Mouse (Mus musculus) neural tube, embryonic 12.5 days (tissue): Measurements from ENCODE around the gene Prrt4. TPM values are rescaled to one million over a fixed set of nuclear protein-coding genes. Genes with fewer than 3 reads are reported as not detected.
A peak's percentile ranks its signal among the peaks of the same experiment; 100 is the strongest.
"Not testable (repeated sequence)": the region's sequence is repeated elsewhere in the genome, so short reads cannot be mapped to it uniquely, and the experiment has no call there.

Experiments used
- ATAC-seq: fragments of 200-750 bp; cut with Nextera tagmentation; 2 replicates; pipeline ENCODE4 v1.8.0; 2017; ENCODE audit warnings: low read depth, mild to moderate bottlenecking, moderate TSS enrichment, moderate library complexity; ENCODE audit not compliant: low FRiP score
- H3K27ac ChIP-seq: fragments of 300-500 bp; sonication (generic); 2 replicates; pipeline ENCODE4 v1.5.1; 2016
- H3K27me3 ChIP-seq: fragments of 300-500 bp; sonication (generic); replicated peaks from 2 replicates; pipeline ENCODE4 v1.6.1; 2016; ENCODE audit warnings: mild to moderate bottlenecking
- H3K36me3 ChIP-seq: fragments of 300-500 bp; sonication (generic); 2 replicates; pipeline ENCODE4 v1.6.1; 2016; ENCODE audit warnings: mild to moderate bottlenecking
- H3K4me1 ChIP-seq: fragments of 300-500 bp; sonication (generic); 2 replicates; pipeline ENCODE4 v1.6.1; 2016
- H3K4me2 ChIP-seq: fragments of 300-500 bp; sonication (generic); replicated peaks from 2 replicates; pipeline ENCODE4 v1.6.1; 2016; ENCODE audit warnings: mild to moderate bottlenecking
- H3K4me3 ChIP-seq: fragments of 300-500 bp; sonication (generic); 2 replicates; pipeline ENCODE4 v1.5.1; 2016
- H3K9ac ChIP-seq: fragments of 300-500 bp; sonication (generic); 2 replicates; pipeline ENCODE4 v1.6.1; 2016; ENCODE audit warnings: mild to moderate bottlenecking
- H3K9me3 ChIP-seq: fragments of 300-500 bp; sonication (generic); 2 replicates; pipeline ENCODE4 v1.6.1; 2016; ENCODE audit warnings: mild to moderate bottlenecking
- WGBS: fragments of 180-500 bp; shearing (Covaris S2); methylation state at CpG from one replicate; pipeline ENCODE4 v1.1.7; 2016; 5-methylcytosine and 5-hydroxymethylcytosine counted together
- polyA plus RNA-seq: library from polyadenylated mRNA; unstranded; fragments of >200 nt; fragmentation: Nextera tagmentation; extraction: Ambion mirVana; gene quantifications from 2 replicates; pipeline ENCODE4 v1.2.1, GENCODE M21; 2016

Prrt4 gene
- polyA plus RNA-seq, 1 experiment from 2014 or later: 2.9 TPM

- Histone ChIP-seq H3K4me3 (no peak overlapping the region), H3K9me3 (no peaks in the 10 kb centered on the region), H3K27me3 (peaks cover 55% of the 10 kb centered on the region), H3K36me3 (no peaks in the 10 kb centered on the region), H3K9ac (no peak overlapping the region), H3K27ac (no peak overlapping the region), H3K4me2 (no peak overlapping the region), H3K4me1 (peaks cover 22% of the 10 kb centered on the region)
- 52% methylated on average over 2 of the region's 2 CpGs for WGBS
- ATAC-seq: no peak
Observed at GRCm38 (mm10) chr6:29168871-29169270, 10.5 kb downstream of the Prrt4 start.

DNA sequence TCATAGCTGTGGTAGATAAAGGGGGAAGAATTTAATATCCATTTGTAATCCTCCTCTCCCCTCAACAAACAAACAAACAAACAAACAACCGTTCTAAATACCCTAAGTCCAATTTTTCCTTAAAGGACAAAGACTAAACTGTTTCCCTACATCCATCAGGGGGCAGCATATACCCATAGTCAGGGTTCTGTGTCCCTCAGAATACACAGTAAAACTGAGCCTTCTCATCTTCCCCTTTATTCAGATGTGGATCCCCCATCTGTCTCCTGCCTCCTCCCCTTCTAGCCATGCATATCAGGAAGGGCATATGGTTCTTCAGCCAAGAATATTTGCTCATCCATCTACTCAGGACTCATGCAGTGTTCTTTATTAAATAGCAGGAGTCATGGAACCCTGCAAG lies 13.2 kb downstream of the Prrt4 start:
- Histone ChIP-seq H3K4me3 (no peak overlapping the region), H3K27ac (no peak overlapping the region)
- ATAC-seq: no peak

DNA sequence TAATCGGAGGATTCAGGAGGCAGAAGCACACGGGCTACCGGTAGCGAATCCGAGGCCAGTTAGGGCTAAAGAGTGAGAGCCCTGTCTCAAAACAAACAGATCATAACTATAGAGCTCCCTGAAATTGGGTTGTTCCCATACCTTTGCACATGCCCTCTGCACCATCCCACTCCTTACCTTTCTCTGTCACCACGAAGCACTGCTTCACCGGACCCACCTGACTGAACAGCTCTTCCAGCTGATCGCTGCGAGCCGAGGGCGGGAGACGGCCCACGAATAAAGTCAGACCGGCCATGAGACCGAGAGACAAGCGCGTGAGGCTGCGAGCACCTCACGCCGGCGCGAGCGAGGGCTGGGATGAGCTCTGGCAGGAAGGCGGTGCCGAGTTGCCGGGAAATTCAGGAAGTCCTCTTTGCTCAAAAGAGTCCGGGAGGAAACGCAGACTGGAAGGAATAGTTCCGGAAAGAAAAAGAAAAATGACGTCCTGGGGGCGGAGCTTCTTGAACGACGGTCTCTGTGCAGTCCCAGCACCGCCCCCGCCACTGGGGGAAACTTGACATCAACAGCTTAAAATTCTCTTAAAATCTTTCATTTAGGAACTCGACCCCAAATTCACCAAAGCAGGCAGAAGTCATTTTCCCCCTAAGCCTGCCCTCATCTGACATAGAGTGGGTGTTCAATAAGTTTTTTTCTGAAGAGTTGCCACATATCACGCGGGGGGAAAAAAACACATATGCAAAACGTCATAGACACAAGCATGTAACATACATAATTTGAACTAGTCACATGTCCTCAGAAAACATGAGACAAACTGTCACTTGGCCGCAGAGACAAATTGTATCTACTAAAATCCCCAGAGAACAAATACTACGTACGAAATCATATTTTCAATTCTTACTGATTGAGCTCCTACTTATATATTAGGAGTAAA lies 14.8 kb downstream of the Prrt4 start, which contains the start of gene Rbm28:
TSS of gene Rbm28 (minus strand) at position 693 of the 931 bp plus-strand sequence.
- Histone ChIP-seq H3K4me3 (peak within 1 kb of the TSS; percentile 60), H3K9me3 (no peaks in the 10 kb centered on the region), H3K9ac (peak within 1 kb of the TSS; percentile 62), H3K36me3 (peaks cover 1% of the 10 kb centered on the region; the same call in 1 of the 2 replicates), H3K27ac (no peak within 1 kb of the TSS), H3K27me3 (peaks cover 23% of the 10 kb centered on the region), H3K4me2 (peak within 1 kb of the TSS; percentile 81), H3K4me1 (peaks cover 14% of the 10 kb centered on the region)
- WGBS: 8% methylated on average over 42 of the region's 42 CpGs
- peak; percentile 74 for ATAC-seq

More for the DNA sequence above, 13.2 kb downstream of the Prrt4 start:
- Histone ChIP-seq H3K4me2 (no peak overlapping the region), H3K36me3 (no peaks in the 10 kb centered on the region), H3K9ac (no peak overlapping the region), H3K4me1 (peaks cover 29% of the 10 kb centered on the region), H3K9me3 (no peaks in the 10 kb centered on the region), H3K27me3 (peaks cover 37% of the 10 kb centered on the region)
- 19% methylated on average over 1 of the region's 1 CpGs for WGBS

DNA sequence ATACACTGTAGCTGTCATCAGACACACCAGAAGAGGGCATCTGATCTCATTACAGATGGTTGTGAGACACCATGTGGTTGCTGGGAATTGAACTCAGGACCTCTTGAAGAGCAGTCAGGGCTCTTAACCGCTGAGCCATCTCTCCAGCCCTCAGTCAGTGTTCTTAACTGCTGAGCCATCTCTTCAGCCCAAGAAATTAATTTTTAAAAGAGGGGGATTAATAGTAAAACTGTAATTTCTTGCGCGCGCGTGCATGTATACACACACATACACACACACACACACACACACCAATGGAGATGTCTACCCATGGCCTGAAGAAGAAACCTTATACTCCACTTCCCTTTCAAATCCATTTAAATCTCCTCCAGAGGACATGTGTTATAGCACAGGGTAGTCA lies 18.1 kb downstream of the Prrt4 start:
- Histone ChIP-seq H3K36me3 (peaks cover 31% of the 10 kb centered on the region), H3K4me1 (peaks cover 13% of the 10 kb centered on the region)
- H3K4me2 ChIP-seq, H3K4me3 ChIP-seq, H3K9ac ChIP-seq, H3K27ac ChIP-seq, ATAC-seq, H3K27me3 ChIP-seq, H3K9me3 ChIP-seq: not testable (repeated sequence)
- 96% methylated on average over 5 of the region's 5 CpGs for WGBS

- no peak for ATAC-seq
- Histone ChIP-seq H3K27ac (no peak overlapping the region), H3K9me3 (no peaks in the 10 kb centered on the region), H3K36me3 (peaks cover 36% of the 10 kb centered on the region), H3K4me1 (peaks cover 13% of the 10 kb centered on the region), H3K4me3 (no peak overlapping the region), H3K9ac (no peak overlapping the region), H3K27me3 (no peaks in the 10 kb centered on the region), H3K4me2 (no peak overlapping the region)
- 89% methylated on average over 2 of the region's 2 CpGs for WGBS
Observed at GRCm38 (mm10) chr6:29160786-29161185, 18.6 kb downstream of the Prrt4 start.

GRCm38 (mm10) chr6:29156326-29156725 lies 23.1 kb downstream of the Prrt4 start:
- no peaks in the 10 kb centered on the region for H3K9me3 ChIP-seq
- H3K4me3 ChIP-seq: no peak overlapping the region
- no peak overlapping the region for H3K4me2 ChIP-seq
- peaks cover 73% of the 10 kb centered on the region for H3K36me3 ChIP-seq
- no peak overlapping the region for H3K9ac ChIP-seq
- no peaks in the 10 kb centered on the region for H3K27me3 ChIP-seq
- 93% methylated on average over 5 of the region's 5 CpGs for WGBS
- no peaks in the 10 kb centered on the region for H3K4me1 ChIP-seq
- H3K27ac ChIP-seq: no peak overlapping the region
- ATAC-seq: no peak

DNA sequence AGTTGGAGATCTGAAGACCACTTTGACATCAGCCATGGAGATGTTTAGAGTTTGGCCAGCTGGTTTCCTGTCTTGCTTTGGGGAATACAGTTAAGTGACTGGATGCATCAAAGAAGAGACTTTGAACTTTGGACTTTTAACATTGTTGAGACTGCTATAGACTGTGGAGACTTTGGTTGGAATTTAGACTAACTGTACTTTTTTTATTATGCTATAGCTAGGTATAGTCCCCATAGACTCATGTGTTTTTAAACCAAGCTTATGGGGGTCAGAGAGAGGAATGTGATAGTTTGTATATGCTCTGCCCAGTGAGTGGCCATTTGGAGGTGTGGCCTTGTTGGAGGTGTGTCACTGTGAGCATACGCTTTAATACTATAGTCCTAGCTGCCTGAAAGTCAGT lies 29.4 kb downstream of the Prrt4 start:
- H3K36me3 ChIP-seq: peaks cover 52% of the 10 kb centered on the region
- H3K27ac ChIP-seq: no peak overlapping the region
- no peak overlapping the region for H3K9ac ChIP-seq
- H3K27me3 ChIP-seq: no peaks in the 10 kb centered on the region
- H3K4me1 ChIP-seq: no peaks in the 10 kb centered on the region
- H3K4me3 ChIP-seq: no peak overlapping the region
- no peak overlapping the region for H3K4me2 ChIP-seq
- WGBS: 90% methylated on average over 1 of the region's 1 CpGs
- ATAC-seq: no peak
- no peaks in the 10 kb centered on the region for H3K9me3 ChIP-seq

DNA sequence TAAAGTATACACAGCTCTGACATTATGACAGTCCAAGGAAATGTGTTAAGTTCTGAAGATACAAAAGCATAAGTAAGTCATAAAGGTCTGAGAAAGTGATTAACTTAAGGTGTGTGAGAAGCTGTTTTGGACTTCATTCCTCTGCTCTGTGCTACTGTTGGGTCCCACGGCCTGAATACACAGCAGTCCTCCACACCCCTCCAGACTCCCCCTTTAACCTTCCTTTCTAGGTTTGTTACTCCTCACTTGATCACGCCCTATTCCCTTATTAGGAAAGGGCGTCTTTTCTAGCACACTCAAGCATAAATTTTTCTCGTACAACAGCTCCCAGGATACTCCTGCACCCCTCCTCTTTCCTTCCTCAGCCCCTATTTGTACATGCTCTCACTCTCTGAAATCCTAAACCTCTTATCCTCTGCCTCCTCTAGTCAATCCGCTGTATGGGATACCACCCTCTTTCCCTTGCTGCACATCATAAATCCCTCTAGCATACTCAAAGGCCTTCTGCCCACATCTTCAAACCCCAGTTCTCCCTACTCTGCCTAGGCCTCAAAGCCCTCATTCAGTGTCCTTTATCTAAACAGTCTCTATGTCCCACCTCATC lies 31.9 kb downstream of the Prrt4 start:
- no peaks in the 10 kb centered on the region for H3K27me3 ChIP-seq
- no peak overlapping the region for H3K4me3 ChIP-seq
- no peak overlapping the region for H3K9ac ChIP-seq
- no peak overlapping the region for H3K27ac ChIP-seq
- no peak for ATAC-seq
- H3K9me3 ChIP-seq: no peaks in the 10 kb centered on the region
- WGBS: 85% methylated on average over 5 of the region's 5 CpGs
- H3K4me1 ChIP-seq: no peaks in the 10 kb centered on the region
- no peak overlapping the region for H3K4me2 ChIP-seq
- peaks cover 37% of the 10 kb centered on the region for H3K36me3 ChIP-seq

- 74% methylated on average over 7 of the region's 7 CpGs for WGBS
- Histone ChIP-seq H3K4me2 (no peak overlapping the region), H3K9me3 (no peaks in the 10 kb centered on the region), H3K9ac (no peak overlapping the region), H3K4me3 (no peak overlapping the region), H3K27ac (no peak overlapping the region), H3K36me3 (peaks cover 36% of the 10 kb centered on the region), H3K4me1 (no peaks in the 10 kb centered on the region), H3K27me3 (no peaks in the 10 kb centered on the region)
- ATAC-seq: no peak
Observed at GRCm38 (mm10) chr6:29146641-29147040, 32.7 kb downstream of the Prrt4 start.

- H3K4me1 ChIP-seq: no peaks in the 10 kb centered on the region
- ATAC-seq: no peak
- peaks cover 27% of the 10 kb centered on the region for H3K36me3 ChIP-seq
- H3K9me3 ChIP-seq: no peaks in the 10 kb centered on the region
- H3K4me2 ChIP-seq: no peak overlapping the region
- H3K27me3 ChIP-seq: no peaks in the 10 kb centered on the region
- H3K4me3 ChIP-seq: no peak overlapping the region
- WGBS: 68% methylated on average over 12 of the region's 12 CpGs
- no peak overlapping the region for H3K27ac ChIP-seq
- H3K9ac ChIP-seq: no peak overlapping the region
Observed at GRCm38 (mm10) chr6:29145456-29146307, 33.7 kb downstream of the Prrt4 start.

GRCm38 (mm10) chr6:29144971-29145370 lies 34.4 kb downstream of the Prrt4 start:
- Histone ChIP-seq H3K4me1 (no peaks in the 10 kb centered on the region), H3K27ac (no peak overlapping the region), H3K9me3 (no peaks in the 10 kb centered on the region), H3K4me2 (no peak overlapping the region), H3K27me3 (no peaks in the 10 kb centered on the region), H3K36me3 (peaks cover 24% of the 10 kb centered on the region), H3K9ac (no peak overlapping the region), H3K4me3 (no peak overlapping the region)
- no peak for ATAC-seq
- WGBS: 76% methylated on average over 3 of the region's 3 CpGs

DNA sequence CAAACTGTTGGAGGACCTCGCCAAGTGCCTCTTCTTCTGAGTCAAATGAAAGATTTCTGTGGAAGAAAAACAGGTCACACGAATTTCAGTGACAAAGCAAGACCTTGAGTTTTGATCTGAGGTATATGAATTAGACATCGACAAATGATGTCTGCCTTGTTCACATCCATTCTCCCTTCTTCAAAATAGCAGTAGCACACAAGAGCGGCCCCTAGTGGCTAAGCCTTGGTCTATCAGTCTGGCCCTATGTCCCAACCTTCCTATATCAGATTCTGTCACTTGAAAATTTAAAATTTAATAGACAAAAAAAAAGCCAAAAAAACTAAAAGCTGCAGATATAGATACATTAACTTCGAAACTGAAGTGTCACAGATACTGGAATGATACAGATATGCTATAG lies 35.8 kb downstream of the Prrt4 start:
- Histone ChIP-seq H3K4me1 (no peaks in the 10 kb centered on the region), H3K4me3 (no peak overlapping the region), H3K27me3 (no peaks in the 10 kb centered on the region), H3K4me2 (no peak overlapping the region), H3K27ac (no peak overlapping the region), H3K9ac (no peak overlapping the region), H3K36me3 (peaks cover 17% of the 10 kb centered on the region), H3K9me3 (no peaks in the 10 kb centered on the region)
- 44% methylated on average over 5 of the region's 5 CpGs for WGBS
- no peak for ATAC-seq
